Mouse (Mus musculus) neural tube, postnatal 0 days (tissue): ENCODE results near the gene Lrrc23. TPM values are rescaled to one million over a fixed set of nuclear protein-coding genes. Genes with fewer than 3 reads are reported as not detected.

Experiments used
- polyA plus RNA-seq: library from polyadenylated mRNA; unstranded; fragments of >200 nt; fragmentation: Nextera tagmentation; extraction: Ambion mirVana; gene quantifications from 2 replicates; pipeline ENCODE4 v1.2.1, GENCODE M21; 2015

The Lrrc23 gene
- 2.4 and 3.0 TPM in 2 replicates for polyA plus RNA-seq

DNA sequence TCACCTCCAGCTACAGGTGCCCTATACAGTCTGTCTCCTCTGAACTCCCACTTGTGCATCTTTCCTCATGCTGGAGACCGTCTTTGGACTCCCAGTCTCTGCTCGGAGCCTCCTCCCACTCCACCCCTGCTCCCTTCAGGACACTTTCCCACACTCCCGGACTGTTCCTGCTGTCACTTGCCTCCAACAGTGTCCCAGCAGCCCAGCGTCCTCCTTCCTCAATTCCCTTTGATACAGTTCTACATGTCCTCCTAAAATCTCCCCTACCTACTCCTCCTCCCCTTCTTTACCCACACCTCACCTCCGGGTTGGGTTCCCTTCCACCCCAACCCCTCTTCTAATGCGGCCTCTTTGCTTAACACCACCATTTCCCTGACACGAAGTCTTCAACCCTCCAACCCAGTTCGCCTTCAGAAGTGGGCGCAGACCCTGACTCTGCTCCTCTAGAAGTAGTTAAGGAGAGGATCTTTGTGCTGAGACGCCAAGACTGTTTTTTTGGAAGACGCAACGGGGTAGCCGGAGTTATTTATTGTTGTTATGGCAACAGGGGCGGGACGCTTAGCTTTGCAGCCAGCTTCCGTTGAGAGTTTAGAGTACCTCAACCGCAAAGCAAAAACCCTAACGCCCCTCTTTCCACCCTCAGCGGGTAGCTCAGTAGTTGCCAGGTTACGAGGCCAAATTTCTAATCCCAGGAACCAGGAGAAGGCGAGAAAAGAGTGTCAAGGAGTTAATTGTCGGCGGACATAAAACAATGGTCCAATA lies at the start of gene Lrrc23:
TSS of gene Lrrc23 (minus strand) at position 506 of the 762 bp plus-strand sequence.

DNA sequence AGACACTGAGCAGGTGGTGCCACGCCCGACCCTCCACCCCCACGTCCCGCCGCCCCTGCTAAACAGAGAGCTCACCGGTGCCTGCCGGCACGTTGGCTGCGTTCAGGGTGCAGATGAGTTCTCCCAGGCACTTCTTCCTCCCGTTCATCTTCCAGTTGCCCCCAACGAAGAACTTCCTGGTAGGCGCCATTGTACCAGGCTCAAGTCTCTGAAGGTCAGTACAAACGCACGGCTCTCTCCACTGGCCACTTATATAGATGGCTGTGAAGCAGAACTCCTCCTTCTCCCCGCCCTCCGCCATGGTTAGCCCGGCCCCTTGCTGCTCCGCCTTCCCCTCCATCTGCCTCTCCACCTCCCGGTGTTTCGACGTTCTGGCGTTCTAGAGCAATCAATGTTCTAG lies 34.4 kb upstream of the Lrrc23 start, which contains the start of gene Tpi1:
TSS of gene Tpi1 (minus strand) at position 364 of the 400 bp plus-strand sequence.

GRCm38 (mm10) chr6:124808358-124809012 lies 29.0 kb upstream of the Lrrc23 start, which contains the start of gene Spsb2:
Gene Spsb2 (plus strand): TSS chr6:124808661.

GRCm38 (mm10) chr6:124769101-124769765 lies 10.3 kb downstream of the Lrrc23 start, which contains the start of gene Eno2:
Gene Eno2 (minus strand): TSS chr6:124769673.

GRCm38 (mm10) chr6:124755831-124756595 lies 23.5 kb downstream of the Lrrc23 start, which contains the start of the genes Gm45234 and Atn1:
Gene Gm45234 (minus strand): TSS chr6:124756021.
Gene Atn1 (minus strand): TSS chr6:124756524.

DNA sequence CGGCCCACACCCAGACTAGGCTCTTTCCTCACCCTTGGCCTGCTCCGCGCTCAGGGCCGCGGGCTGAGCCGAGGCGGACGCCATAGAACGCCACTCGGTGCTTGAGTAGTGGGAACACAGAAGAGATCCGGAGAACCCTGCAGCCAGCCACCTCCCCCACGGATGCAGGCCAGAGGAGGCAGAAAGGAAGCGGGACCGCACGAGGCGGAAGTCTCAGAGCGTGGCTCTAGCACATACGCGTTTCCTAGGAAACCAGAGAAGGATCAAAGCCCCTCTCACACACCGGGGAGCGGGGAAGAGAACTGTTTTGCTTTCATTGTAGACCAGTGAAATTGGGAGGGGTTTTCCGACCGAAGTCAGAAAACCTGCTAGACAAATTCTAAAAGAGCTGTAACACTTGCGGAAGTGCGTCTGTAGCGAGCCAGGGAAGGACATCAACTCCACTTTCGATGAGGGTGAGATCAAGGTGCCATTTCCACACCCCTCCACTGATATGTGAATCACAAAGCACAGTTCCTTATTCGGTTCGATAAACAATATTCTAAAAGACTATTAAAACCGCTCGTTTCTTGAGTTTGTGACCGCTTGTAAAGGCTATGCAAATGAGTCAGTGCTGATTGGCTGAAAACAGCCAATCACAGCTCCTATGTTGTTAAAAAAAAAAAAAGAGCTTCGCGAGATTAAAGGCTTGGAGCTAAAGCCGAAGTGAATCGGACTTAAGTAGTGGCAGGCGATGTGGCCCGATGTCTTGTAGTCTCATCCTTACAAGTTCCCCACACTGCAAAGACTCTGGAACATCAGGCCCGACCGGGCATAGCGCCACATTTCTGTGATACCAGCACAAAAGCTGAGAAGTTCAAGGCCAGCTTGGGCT lies 38.4 kb downstream of the Lrrc23 start, which contains the start of gene Grcc10:
TSS of gene Grcc10 (minus strand) at position 487 of the 874 bp plus-strand sequence.

GRCm38 (mm10) chr6:124738511-124739023 lies 41.0 kb downstream of the Lrrc23 start, which contains the start of gene Ptpn6:
Gene Ptpn6 (minus strand): TSS chr6:124738714.

Other genes with a start within 250 kb of the Lrrc23 start
- 0.99 and 1.5 TPM in 2 replicates for gene C1s1, start 237.4 kb downstream of the Lrrc23 start, polyA plus RNA-seq
- gene C1rb, start 209.4 kb downstream of the Lrrc23 start, polyA plus RNA-seq = not detected in 2 replicates
- 0.12 and 0.20 TPM in 2 replicates for gene C1s2, start 143.6 kb downstream of the Lrrc23 start, polyA plus RNA-seq
- gene Lpcat3, start 116.7 kb downstream of the Lrrc23 start, polyA plus RNA-seq = 45.6 and 52.8 TPM in 2 replicates
- 88.4 and 88.9 TPM in 2 replicates for gene Emg1, start 67.5 kb downstream of the Lrrc23 start, polyA plus RNA-seq
- 264 and 265 TPM in 2 replicates for gene Phb2, start 67.4 kb downstream of the Lrrc23 start, polyA plus RNA-seq
- 5.6 and 6.0 TPM in 2 replicates for gene Ptpn6, start 41.0 kb downstream of the Lrrc23 start, polyA plus RNA-seq
- 676 and 680 TPM in 2 replicates for gene Grcc10, start 38.4 kb downstream of the Lrrc23 start, polyA plus RNA-seq
- gene Gm45234, start 23.7 kb downstream of the Lrrc23 start, polyA plus RNA-seq = not detected in 2 replicates
- 26.7 and 29.5 TPM in 2 replicates for gene Atn1, start 23.2 kb downstream of the Lrrc23 start, polyA plus RNA-seq
- gene Eno2, start 10.1 kb downstream of the Lrrc23 start, polyA plus RNA-seq = 305 and 307 TPM in 2 replicates
- 10.3 and 10.9 TPM in 2 replicates for gene Spsb2, start 28.9 kb upstream of the Lrrc23 start, polyA plus RNA-seq
- 467 and 484 TPM in 2 replicates for gene Tpi1, start 34.6 kb upstream of the Lrrc23 start, polyA plus RNA-seq
- 154 and 171 TPM in 2 replicates for gene Usp5, start 49.8 kb upstream of the Lrrc23 start, polyA plus RNA-seq
- 18.2 and 21.2 TPM in 2 replicates for gene Cdca3, start 49.8 kb upstream of the Lrrc23 start, polyA plus RNA-seq
- 0.22 and 0.38 TPM in 2 replicates for gene Gnb3, start 60.5 kb upstream of the Lrrc23 start, polyA plus RNA-seq
- gene P3h3, start 78.0 kb upstream of the Lrrc23 start, polyA plus RNA-seq = 16.8 and 19.6 TPM in 2 replicates
- gene Gpr162, start 84.3 kb upstream of the Lrrc23 start, polyA plus RNA-seq = 35.3 and 42.6 TPM in 2 replicates
- gene Cd4, start 108.5 kb upstream of the Lrrc23 start, polyA plus RNA-seq = 0.15 TPM in 1 of 2 replicates, not detected in the other
- gene Lag3, start 132.0 kb upstream of the Lrrc23 start, polyA plus RNA-seq = 3.1 and 5.2 TPM in 2 replicates
- gene Ptms, start 140.4 kb upstream of the Lrrc23 start, polyA plus RNA-seq = 932 TPM in 2 replicates
- 685 and 704 TPM in 2 replicates for gene Mlf2, start 151.7 kb upstream of the Lrrc23 start, polyA plus RNA-seq
- 111 and 114 TPM in 2 replicates for gene Cops7a, start 185.8 kb upstream of the Lrrc23 start, polyA plus RNA-seq
- 80.9 and 95.2 TPM in 2 replicates for gene Pianp, start 217.0 kb upstream of the Lrrc23 start, polyA plus RNA-seq
- gene Zfp384, start 229.4 kb upstream of the Lrrc23 start, polyA plus RNA-seq = 13.6 and 13.7 TPM in 2 replicates